Mouse (Mus musculus) cerebellum, adult 8-10 months (tissue): Measurements from ENCODE around the gene Ssxb8.
"Not testable (repeated sequence)": the region's sequence is repeated elsewhere in the genome, so short reads cannot be mapped to it uniquely, and the experiment has no call there.

ENCODE experiments used
- DNase-seq: peaks from one replicate; pipeline ENCODE4 v3.0.0; 2022

Ssxb8 gene

DNA sequence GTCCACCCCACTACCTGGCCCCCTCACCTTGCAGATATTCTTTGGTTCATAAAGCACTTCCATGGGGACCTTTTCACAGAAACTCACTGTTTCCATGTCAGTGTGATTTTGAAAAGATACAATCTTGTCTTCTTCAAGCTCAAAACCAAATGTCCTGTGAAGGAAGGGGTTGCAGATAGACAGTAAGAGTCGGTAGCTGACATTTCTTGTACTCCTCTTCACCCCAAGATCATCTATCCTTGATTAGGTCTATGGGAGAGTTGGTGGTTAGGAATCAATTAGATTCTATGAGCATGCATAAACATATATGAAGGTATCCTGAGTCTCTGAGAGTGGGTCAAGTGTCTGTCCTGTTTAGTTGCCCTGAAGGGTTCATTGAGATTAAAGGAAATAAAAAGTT, at the start of gene Ssxb8:
Gene Ssxb8 (minus strand): TSS at position 101 of the 400 bp plus-strand sequence.
- DNase-seq, result not testable (repeated sequence)

DNA sequence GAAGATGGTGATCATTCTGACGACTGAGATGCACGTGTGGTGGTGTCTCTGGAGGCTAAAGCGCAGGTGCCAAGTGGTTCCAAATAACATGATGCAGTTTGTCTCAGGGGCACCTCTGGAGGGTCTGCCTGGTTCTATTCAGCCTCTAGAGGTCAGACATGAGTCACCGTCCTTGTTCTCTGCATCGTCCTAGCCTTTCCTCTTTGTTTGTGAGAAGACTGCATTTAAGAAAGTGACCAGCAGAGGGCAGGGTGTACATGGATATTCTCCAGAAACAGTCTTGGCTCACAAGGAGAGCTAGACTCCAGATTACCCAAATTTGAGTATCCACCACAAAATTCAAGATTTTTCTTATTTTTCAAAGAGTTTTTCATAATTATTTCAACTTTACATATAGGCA, 42.3 kb upstream of the Ssxb8 start:
- peak; percentile 7 for DNase-seq

DNA sequence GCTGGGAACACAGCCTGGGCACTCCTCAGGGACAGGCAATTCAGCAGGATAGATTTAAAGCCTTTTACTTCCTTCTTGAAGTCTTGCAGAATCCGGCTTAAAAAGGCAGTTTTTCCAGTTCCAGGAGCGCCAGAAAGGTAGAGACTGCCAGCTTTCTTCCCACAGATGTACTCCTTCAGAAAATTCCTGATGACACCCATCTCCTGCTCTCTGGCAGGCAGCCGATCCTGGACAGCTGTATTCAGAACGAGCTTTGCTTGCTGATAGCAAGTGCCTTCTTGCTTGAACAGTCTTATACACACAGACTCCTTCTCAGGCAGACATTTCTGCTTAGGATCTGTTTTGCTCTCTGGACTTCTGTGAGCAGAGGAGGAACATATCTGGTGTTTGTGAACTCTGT, 27.6 kb downstream of the Ssxb8 start:
- no peak for DNase-seq
